Mouse (Mus musculus) gastrocnemius, adult 2 months (tissue): ENCODE results near the gene Zbtb12. TPM values are rescaled to one million over a fixed set of nuclear protein-coding genes. Genes with fewer than 3 reads are reported as not detected.

Experiments
- DNase-seq: peaks from one replicate; pipeline ENCODE4 v3.0.0; 2022
- H3K27ac ChIP-seq: fragments of 200-600 bp; 2 replicates; pipeline ENCODE4 v1.8.1; 2022; ENCODE audit warnings: mild to moderate bottlenecking
- H3K4me3 ChIP-seq: fragments of 200-600 bp; 2 replicates; pipeline ENCODE4 v1.8.1; 2022; ENCODE audit warnings: mild to moderate bottlenecking, moderate library complexity
- CTCF ChIP-seq: fragments of 200-600 bp; IDR thresholded peaks from 2 replicates; pipeline ENCODE4 v1.8.1; 2022; ENCODE audit warnings: antibody characterized with exemption, mild to moderate bottlenecking, moderate library complexity
- intact Hi-C: fragments of 180-260 bp; cut with DNase I; formaldehyde crosslinking; loops from one replicate; pipeline ENCODE4 v1.15.1; 2025
- total RNA-seq, 2 experiments: library from RNA; stranded (reverse); gene quantifications; 2 replicates each; pipeline ENCODE4 v1.2.3; 2021

Zbtb12 gene
- total RNA-seq, 2 experiments from 2014 or later: 5.2 to 8.3 TPM

GRCm38 (mm10) chr17:34916316-34916715, 37.0 kb downstream of the Zbtb12 start:
- Histone ChIP-seq H3K4me3 (no peak overlapping the region), H3K27ac (no peak overlapping the region)
- TF ChIP-seq CTCF: no peak
- intact Hi-C loops: no loop called here
- no peak for DNase-seq

- no peak overlapping the region for H3K4me3 ChIP-seq
- DNase-seq: no peak
- TF ChIP-seq CTCF: no peak
- intact Hi-C loops: no loop called here
- H3K27ac ChIP-seq: no peak overlapping the region
Measured at GRCm38 (mm10) chr17:34917188-34917587, 37.9 kb downstream of the Zbtb12 start.

GRCm38 (mm10) chr17:34922939-34923338, 43.7 kb downstream of the Zbtb12 start:
- intact Hi-C loops: no loop called here
- TF ChIP-seq CTCF: peak; percentile 29
- no peak for DNase-seq
- H3K4me3 ChIP-seq: no peak overlapping the region
- H3K27ac ChIP-seq: no peak overlapping the region

GRCm38 (mm10) chr17:34924258-34924657, 45.0 kb downstream of the Zbtb12 start:
- Histone ChIP-seq H3K4me3 (no peak overlapping the region), H3K27ac (no peak overlapping the region)
- TF ChIP-seq CTCF: no peak
- no peak for DNase-seq
- intact Hi-C loops: no loop called here

GRCm38 (mm10) chr17:34927306-34928019, 48.2 kb downstream of the Zbtb12 start:
- no peak for DNase-seq
- Histone ChIP-seq H3K27ac (no peak overlapping the region), H3K4me3 (no peak overlapping the region)
- TF ChIP-seq CTCF: no peak
- intact Hi-C loops: no loop called here

- Histone ChIP-seq H3K27ac (no peak overlapping the region), H3K4me3 (no peak overlapping the region)
- DNase-seq: no peak
- TF ChIP-seq CTCF: no peak
- intact Hi-C loops: no loop called here
Measured at GRCm38 (mm10) chr17:34928841-34929240, 49.6 kb downstream of the Zbtb12 start.

- Histone ChIP-seq H3K4me3 (peak within 1 kb of the TSS; percentile 89), H3K27ac (peak within 1 kb of the TSS; percentile 94)
- intact Hi-C loops: loop anchor here (2.0 to 10.0 kb wide), 2 partner anchors 20 to 54 kb away; partner anchors contain the start of gene Lsm2
- peak; percentile 99 for DNase-seq
- peak; percentile 84 for TF ChIP-seq CTCF
Measured at GRCm38 (mm10) chr17:34931061-34931734, 51.9 kb downstream of the Zbtb12 start, which contains the start of gene Neu1. Gene Neu1, plus strand, starts transcription at chr17:34931253.

- H3K27ac ChIP-seq: peak overlapping the region; percentile 94
- intact Hi-C loops: loop anchor here (2.0 to 10.0 kb wide), 2 partner anchors 19 to 53 kb away; partner anchors contain the start of gene Lsm2
- DNase-seq: no peak
- H3K4me3 ChIP-seq: peak overlapping the region; percentile 89
- no peak for TF ChIP-seq CTCF
Measured at GRCm38 (mm10) chr17:34931735-34932098, 52.4 kb downstream of the Zbtb12 start.

GRCm38 (mm10) chr17:34932287-34932686, 53.0 kb downstream of the Zbtb12 start:
- no peak for TF ChIP-seq CTCF
- peak overlapping the region; percentile 89 for H3K4me3 ChIP-seq
- no peak for DNase-seq
- H3K27ac ChIP-seq: peak overlapping the region; percentile 94; the same call in 1 of the 2 replicates
- intact Hi-C loops: loop anchor here (10.0 kb wide), 1 partner anchor 53 kb away; the partner anchor contains the start of gene Lsm2

GRCm38 (mm10) chr17:34934031-34934430, 54.7 kb downstream of the Zbtb12 start:
- intact Hi-C loops: loop anchor here (10.0 kb wide), 1 partner anchor 51 kb away; the partner anchor contains the start of gene Lsm2
- no peak for DNase-seq
- no peak for TF ChIP-seq CTCF
- H3K4me3 ChIP-seq: peak overlapping the region; percentile 55
- H3K27ac ChIP-seq: peak overlapping the region; percentile 48

- intact Hi-C loops: loop anchor here (10.0 kb wide), 1 partner anchor 50 kb away; the partner anchor contains the start of gene Lsm2
- TF ChIP-seq CTCF: no peak
- peak overlapping the region; percentile 55 for H3K4me3 ChIP-seq
- peak overlapping the region; percentile 48 for H3K27ac ChIP-seq
- no peak for DNase-seq
Measured at GRCm38 (mm10) chr17:34934830-34935229, 55.5 kb downstream of the Zbtb12 start.

GRCm38 (mm10) chr17:34937960-34938505, 58.8 kb downstream of the Zbtb12 start:
- H3K4me3 ChIP-seq: no peak overlapping the region
- TF ChIP-seq CTCF: no peak
- intact Hi-C loops: loop anchor here (10.0 kb wide), 1 partner anchor 47 kb away; the partner anchor contains the start of gene Lsm2

More at GRCm38 (mm10) chr17:34937960-34938505, 58.8 kb downstream of the Zbtb12 start:
- no peak overlapping the region for H3K27ac ChIP-seq
- DNase-seq: no peak
